Mouse (Mus musculus): ENCODE measurements around the gene Snx32. TPM values are rescaled to one million over a fixed set of nuclear protein-coding genes. Genes with fewer than 3 reads are reported as not detected.

Gene Snx32
- total RNA-seq, 4 experiments from 2014 or later = 3.7 to 6.5 (median 6.0) TPM

DNA sequence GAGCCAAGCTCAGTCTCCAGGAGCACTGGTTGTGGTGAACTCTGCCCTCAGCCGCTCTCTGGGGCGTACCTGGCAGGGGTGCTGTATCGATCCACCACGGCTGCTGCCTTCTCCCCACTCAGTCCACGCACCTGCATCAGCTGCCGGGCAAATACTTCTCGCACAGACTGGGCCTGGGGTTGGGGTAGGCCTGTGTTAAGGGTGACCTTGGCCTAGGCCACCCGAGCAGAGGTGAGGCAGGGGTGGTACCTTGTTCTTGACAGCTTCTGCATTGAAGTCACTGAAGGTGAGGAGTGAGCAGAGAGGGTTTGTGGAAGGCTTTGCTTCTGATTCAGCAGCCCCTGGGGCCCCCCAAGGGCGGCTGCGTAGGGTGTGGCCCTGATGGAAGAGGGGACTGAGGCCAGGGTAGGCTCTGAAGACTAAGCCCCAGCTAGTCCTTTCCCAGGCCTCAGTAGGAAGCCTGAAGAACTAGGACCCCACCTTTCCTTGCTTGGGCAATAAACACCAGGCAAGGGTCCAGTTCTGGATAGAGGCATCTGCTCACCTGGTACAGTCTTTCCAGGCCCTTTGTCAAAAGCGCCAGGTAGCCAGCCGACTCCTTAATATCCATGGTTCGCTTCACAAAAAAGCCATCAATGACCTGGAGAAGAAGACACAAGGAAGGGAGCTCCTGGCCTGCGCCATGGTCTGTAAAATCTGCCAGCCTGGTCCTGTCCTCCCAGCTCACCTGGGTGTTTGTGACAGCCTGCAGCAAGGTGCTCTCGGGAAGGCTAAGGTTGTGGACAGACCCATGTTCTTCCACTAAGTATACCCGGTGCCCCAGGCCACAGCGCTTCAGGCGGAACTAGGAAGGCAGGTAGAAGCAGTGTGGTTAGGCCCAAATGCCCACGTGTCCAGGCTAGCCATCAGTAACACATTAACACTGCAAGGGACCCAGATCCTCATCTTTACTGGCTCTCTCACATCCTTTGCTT lies 26.7 kb downstream of the Snx32 start:
- no peak for DNase-seq (ENCODE audit: low spot score)

- no peak for DNase-seq (ENCODE audit: low spot score)
Observed at GRCm38 (mm10) chr19:5481398-5481797, 28.9 kb downstream of the Snx32 start.

DNA sequence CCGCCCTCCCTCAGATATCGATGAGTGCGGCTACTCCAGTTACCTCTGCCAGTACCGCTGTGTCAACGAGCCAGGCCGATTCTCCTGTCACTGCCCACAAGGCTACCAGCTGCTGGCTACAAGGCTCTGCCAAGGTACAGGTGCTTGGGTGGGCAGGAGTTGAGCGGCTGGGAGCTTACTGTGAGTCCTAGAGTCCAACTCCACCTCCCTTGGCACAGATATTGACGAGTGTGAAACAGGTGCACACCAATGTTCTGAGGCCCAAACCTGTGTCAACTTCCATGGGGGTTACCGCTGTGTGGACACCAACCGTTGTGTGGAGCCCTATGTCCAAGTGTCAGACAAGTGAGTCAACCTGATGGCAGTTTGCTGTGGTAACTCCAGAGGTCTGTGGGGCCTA lies 30.3 kb downstream of the Snx32 start:
- no peak for DNase-seq (ENCODE audit: low spot score)

DNA sequence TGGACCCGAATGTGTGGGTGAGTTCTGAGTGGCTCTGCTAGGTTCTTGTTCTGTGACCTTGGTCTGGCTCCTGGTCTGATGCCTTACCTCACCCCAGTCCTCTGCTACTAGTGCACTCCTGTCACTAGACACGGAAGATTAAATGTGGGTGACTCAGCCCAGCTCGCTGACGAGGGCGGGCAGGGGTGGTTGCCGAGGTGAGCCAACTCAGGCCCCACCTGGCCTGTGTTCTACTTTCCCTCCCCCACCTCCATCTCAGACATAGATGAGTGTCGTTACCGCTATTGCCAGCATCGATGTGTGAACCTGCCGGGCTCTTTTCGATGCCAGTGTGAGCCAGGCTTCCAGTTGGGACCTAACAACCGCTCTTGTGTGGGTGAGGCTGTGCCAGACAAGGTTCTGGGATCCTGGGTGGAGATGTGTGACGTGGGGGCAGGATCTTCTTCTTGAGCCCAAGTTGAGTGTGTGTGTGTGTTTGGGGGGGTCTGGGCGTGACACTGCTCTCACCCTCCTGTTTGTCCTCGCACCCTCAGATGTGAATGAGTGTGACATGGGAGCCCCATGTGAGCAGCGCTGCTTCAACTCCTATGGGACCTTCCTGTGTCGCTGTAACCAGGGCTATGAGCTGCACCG lies 32.6 kb downstream of the Snx32 start:
- no peak for DNase-seq (ENCODE audit: low spot score)

DNA sequence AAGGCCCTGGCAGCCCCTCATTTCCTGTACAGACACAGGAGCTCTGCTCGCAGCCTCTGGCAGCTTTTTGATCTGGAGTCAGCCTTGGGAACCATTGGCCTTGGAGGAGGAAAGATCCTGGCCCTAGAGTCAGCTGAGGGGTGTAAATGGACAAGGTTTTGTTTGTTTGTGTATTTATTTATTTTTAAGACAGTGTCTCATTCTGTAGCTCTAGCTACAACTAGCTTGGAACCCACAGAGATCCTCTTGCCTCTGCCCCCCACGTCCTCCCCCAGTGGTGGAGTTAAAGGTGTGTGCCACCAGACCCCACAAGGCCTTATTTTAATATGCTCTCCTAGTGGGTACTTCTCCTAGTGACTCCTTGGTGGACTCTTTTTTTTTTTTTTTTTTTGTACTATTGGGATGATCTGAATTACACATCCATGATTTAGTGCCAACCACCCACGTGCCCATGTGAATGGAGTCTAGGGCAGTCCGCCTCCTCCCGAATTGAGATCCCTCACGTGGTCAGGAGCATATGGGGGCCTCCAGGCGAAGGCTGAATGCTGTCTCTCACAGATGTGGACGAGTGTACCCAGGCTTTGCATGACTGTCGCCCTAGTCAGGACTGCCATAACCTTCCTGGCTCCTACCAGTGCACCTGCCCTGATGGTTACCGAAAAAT lies 33.2 kb downstream of the Snx32 start:
- no peak for DNase-seq (ENCODE audit: low spot score)

DNA sequence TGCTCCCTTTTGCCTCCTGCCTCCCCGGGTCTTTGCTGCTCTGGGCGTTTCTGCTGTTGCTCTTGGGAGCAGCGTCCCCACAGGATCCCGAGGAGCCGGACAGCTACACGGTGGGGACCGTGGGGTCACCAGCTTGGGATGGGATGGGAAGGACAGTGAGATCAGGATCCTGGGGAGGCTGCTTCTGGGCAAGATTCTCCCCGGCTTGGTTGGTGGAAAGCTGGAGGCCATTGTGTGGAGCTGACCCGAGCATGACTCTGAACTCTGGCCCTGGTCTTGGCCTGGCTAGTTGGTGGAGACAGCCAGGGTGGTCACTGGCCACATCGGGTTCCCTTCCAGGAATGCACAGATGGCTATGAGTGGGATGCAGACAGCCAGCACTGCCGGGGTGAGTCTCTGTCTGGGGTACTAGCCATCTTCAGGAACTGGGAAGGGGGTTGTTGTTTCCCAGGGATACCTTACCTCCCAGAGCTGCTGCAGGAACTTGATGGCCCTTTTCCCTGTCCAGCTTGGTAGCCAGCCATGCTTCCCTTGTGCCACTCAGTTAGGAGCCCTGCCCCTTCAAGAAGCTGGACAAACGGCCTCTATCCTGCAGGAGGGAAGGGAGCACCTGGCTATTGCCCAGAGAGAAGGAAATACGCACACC lies 35.1 kb downstream of the Snx32 start:
- no peak for DNase-seq (ENCODE audit: low spot score)

DNA sequence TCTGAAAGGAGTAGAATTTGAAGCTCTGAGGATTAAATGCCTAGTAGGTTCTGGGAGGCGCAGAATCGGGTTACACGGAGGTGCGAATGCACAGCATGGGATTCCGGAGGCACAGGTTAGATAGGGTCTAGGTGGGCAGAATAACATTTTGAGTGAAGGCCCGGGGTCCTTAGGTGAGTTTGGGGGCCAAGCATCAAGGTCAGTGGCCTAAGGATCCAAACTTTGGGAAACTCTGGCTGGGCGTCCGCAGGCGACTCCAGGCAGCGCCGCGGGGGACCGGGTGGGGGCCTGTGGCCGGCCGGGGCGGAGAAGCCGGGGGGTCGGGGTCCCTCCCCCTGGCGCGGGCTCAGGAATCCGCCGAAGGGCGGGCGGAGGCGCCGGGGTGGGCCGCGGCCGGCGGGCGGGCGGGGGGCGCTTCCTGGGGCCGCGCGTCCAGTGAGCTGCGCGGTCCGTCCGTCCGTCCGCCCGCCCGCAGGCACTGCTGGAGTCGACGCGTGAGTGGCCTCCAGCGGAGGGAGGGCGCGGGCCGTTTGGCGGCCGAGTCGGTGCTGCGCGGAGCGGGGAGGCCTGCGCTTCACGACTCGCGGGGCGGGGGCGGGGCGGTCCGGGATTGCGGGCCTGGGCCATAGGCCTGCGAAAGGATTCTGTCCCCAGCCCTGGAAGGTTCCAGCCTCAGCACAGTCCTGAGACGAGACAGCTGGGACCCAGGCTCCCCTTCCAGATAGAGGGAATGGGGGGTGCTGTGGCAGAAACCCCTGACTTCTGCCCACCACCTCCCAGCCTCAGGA lies 35.9 kb downstream of the Snx32 start:
- no peak for DNase-seq (ENCODE audit: low spot score)

DNA sequence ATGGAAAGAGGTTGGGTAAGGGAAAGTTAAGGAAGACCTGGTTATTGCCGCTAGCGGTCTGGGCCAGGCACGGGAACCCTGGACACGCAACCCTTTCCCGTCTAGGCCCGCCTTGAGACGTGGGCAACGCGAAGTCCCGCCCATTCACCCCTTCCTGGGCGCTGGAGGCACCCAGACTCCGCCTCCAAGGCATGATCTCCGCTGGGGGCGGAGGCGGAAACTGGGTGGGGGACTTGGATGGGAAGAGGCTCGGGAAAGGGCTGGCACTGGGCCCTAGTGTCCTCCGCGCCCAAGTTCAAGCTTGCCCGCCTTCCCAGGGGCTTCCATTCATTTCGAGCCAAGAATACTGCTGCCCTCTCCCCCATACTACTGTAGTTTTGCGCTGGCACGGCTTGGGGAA lies 36.6 kb downstream of the Snx32 start, which contains the start of gene Efemp2:
Efemp2 (plus strand) TSS at position 235 of the 400 bp plus-strand sequence.
- peak; percentile 85 for DNase-seq (ENCODE audit: low spot score)

- DNase-seq (ENCODE audit: low spot score) = no peak
Observed at GRCm38 (mm10) chr19:5472857-5473256, 37.5 kb downstream of the Snx32 start.

DNA sequence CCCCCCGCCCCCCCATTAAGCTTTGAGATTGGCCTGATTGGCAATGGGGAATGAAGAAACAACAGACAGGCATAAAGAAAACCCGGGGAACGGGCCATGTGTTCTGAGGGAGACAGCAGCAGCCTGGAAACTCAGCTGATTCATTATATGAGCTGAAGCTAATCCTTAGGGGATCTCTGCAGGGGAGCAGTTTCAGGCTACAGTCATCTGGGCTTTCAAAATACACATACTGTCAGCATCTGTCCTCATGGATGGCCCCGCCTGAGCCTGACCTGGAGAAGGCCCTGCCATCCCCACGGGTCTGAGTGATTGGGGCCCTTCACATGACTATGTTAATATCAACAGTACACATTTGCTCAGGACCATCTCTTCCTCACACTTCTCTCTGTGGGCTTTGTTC lies 38.5 kb downstream of the Snx32 start:
- no peak for DNase-seq (ENCODE audit: low spot score)

- no peak for DNase-seq (ENCODE audit: low spot score)
Observed at GRCm38 (mm10) chr19:5468374-5468773, 42.0 kb downstream of the Snx32 start, which contains the start of gene Ctsw. Ctsw (minus strand) TSS chr19:5468507.

GRCm38 (mm10) chr19:5466916-5467500 lies 43.3 kb downstream of the Snx32 start:
- DNase-seq (ENCODE audit: low spot score) = no peak

DNA sequence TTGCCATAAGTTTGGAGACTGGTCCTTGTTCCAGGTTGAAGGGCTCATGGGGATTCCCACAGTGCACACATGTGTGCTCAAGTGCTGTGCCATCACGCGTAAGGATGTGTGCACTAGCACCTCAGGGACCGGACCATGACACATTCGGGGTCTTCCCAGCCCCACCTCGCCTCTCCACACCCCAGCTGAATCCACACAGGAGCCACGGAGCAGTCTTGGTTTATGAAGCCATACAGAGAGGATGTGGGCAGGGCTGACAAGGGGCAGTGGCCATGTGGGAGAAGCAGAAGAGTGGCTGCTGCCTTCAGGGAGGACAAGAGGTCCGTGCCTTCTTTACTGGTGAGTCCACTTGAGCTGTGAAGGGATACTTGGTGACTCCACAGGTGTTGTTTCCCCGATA lies 45.3 kb downstream of the Snx32 start:
- no peak for DNase-seq (ENCODE audit: low spot score)

DNA sequence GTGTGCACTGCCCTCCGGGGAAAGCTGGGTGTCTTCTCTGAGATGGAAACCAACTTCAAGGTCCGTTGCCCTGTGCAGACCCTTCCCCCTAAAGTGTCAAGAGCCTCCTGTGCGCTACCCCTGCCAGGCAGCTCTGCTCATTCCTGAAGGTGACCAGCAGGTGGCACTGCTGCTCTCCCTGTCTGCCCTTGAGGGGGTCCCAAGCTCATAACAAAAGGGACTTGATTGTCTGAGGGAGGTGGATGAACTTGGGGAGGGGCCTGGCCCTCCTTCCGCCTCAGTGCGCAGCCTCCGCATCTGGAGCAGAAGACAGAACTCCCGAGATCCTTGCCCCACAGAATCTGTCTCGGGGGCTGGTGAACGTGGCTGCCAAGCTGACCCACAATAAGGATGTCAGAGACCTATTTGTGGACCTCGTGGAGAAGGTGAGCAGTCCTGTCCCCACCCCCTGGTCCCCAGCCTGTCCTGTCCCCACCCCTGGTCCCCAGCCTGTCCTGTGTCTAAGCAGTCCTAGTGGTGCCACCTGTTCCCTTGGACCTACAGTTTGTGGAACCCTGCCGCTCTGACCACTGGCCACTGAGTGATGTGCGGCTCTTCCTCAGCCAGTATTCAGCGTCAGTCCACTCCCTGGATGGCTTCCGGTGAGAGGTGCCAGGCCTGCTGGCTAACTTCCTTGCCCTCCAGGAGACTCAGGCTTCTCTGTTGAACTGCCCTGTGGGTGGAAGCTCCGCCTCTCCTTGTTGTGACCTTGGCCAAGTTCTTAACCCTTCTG lies 46.4 kb downstream of the Snx32 start:
- no peak for DNase-seq (ENCODE audit: low spot score)

GRCm38 (mm10) chr19:5463212-5463611 lies 47.1 kb downstream of the Snx32 start:
- no peak for DNase-seq (ENCODE audit: low spot score)

GRCm38 (mm10) chr19:5461411-5461810 lies 48.9 kb downstream of the Snx32 start:
- DNase-seq (ENCODE audit: low spot score) = no peak

GRCm38 (mm10) chr19:5460465-5460911 lies 49.9 kb downstream of the Snx32 start, which contains the start of gene Fibp:
Fibp (plus strand) TSS chr19:5460615.
- peak; percentile 86 for DNase-seq (ENCODE audit: low spot score)

- DNase-seq (ENCODE audit: low spot score) = no peak
Observed at GRCm38 (mm10) chr19:5459896-5460295, 50.4 kb downstream of the Snx32 start.

DNA sequence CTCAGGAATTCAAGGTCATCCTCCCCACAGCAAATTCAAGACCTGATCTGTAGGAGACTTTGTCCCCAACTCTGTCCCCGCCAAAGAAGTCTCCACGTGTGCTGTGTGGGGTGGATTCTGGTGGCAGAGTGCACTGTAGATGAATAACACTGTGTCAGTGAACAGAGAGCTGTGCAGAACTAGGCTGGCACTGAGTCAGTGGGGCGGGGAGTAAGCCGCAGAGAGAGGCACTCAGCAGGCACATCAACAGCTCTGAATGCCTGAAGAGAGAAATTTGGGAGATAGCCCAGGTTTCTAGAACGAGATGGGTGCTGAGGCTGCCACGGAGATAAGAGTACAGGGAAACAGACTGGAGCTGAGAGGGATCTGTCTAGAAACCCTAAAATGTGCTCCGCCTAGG lies 51.3 kb downstream of the Snx32 start:
- no peak for DNase-seq (ENCODE audit: low spot score)
